Mouse (Mus musculus): ENCODE results near the gene Slc39a9.

Slc39a9 gene

DNA sequence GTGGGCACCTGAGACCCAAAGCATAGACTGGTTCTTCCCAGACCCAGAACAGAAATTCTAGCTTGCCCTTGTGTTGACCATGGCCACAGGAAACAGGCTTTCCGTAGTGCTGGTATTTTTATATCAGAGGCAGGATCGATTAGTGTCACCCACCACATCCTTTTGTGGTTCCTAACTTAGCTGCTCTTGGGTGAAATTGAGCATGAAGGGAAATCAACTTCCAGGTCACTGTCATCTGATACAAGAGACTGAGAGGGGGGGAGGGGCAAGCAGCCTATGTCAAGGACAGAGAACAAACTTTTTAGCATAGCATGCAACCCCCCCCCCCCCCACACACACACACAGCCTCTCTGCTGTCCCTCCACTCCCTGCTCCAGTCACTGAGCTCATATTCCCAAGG is 75.5 kb downstream of the Slc39a9 start:
- DNase-seq (ENCODE audit: low read depth, low spot score): no peak

DNA sequence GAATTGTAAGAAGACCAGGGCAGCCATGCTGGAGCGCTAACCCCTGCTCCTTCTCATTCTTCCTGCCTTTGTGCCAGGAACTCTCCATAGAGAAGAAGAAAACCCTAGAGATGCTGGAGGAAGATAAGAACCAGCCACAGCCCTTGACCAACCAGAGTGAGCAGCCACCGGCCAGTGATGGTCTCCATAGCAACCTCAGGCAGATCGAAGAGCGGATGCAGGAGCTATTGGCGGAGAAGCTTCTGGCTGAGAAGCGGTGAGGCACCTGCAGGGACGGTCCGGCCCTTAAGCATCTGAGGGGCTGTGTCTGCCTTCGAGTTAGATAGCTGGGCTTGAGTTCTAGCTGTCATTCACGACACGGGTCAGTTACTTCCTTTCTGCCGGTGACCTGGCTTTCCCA is 76.8 kb downstream of the Slc39a9 start:
- no peak for DNase-seq (ENCODE audit: low read depth, low spot score)

GRCm38 (mm10) chr12:80721458-80721857 is 77.8 kb downstream of the Slc39a9 start:
- DNase-seq (ENCODE audit: low read depth, low spot score): no peak

DNA sequence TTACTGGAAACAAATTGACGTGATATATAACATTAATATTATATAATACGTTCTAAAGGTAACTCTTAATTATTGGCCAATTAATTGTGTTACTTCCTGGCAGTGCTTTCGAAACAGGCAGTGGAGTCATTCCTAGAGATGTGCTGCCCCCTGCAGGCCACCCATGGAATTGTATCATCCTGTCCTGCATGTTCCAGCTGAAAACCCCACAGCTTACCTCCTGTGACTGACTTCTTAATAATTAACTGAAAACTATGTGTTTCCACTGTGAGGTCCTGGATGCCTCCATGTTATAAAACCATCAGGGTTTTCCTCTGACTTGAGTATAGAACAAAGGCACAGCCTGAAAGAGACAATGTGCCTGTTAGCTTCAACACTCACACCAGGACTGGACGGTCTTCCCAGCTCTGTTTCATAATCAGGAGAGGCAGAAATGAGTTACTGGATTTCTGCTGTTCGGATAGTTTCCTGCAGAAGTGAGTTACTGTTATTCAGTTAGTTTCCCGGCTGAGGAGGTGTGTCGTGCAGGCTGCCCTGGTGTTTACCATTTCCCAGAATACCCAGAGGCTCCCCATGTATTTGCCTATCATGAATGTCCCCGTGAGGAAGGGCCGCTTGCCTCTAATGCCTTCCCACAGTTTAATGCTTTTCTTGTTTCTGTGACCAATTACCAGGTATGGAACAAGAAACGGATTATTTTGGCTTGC is 81.3 kb downstream of the Slc39a9 start:
- peak; percentile 42 for DNase-seq (ENCODE audit: low read depth, low spot score)

DNA sequence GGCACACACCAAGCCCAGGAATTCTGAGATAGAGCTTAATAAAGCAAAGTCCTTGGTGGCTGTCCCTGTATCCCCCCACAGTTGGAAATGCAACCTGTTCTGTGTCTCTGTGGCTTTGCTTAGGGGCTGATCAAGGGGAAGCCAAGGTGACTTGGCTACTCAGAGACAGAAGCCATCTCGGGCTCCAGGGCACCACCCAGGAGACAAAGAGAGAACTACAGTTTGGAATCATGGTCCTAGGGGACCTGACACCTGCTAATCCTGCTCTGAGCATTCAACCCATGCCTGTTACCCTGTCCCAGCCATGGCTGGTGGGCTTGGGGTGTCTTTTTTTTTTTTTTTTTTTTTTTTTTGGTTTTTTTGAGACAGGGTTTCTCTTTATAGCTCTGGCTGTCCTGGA is 84.5 kb downstream of the Slc39a9 start:
- DNase-seq (ENCODE audit: low read depth, low spot score): no peak

- no peak for DNase-seq (ENCODE audit: low read depth, low spot score)
These were observed 85.1 kb downstream of the Slc39a9 start for GRCm38 (mm10) chr12:80728814-80729213.

DNA sequence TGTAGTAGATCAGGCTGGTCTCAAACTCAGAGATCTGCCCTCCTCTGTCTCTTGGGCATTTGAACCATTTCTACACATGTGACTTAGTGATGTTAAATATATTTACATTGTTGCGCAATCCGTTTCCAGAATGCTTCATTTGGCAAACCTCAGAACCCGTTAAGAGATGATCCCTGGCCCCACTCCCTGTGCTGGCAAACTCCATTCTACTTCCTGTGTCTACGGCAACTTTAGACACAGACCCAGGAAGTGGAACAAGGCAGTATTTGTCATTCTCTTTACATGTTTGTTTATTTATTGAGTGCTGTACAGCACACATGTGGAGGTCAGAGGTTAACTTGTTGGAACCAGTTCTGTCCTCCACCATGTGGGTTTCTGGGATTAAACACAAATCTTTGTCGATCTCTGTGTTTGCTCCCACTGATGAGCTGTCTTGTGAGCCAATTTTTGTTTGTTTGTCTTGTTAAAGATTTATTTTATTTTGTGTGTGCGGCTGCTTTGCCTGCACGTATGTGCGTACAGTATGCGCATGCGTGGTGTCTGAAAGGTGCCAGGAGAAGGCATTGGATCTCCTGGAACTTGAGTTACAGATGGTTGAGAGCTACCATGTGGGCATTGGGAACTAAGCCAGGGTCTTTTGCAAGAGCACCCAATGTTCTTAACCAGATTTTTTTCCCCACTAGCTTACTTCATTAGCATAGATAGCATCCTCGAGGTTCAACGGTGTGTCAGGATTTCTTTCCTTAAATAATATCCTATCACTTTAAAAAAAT is 86.3 kb downstream of the Slc39a9 start:
- DNase-seq (ENCODE audit: low read depth, low spot score): no peak

GRCm38 (mm10) chr12:80730567-80730966 is 86.9 kb downstream of the Slc39a9 start:
- peak; percentile 53 for DNase-seq (ENCODE audit: low read depth, low spot score)

Measured in embryo, embryonic 11.5 days (tissue).